ENCODE assay signal across 9 mouse cellular contexts in the genomic region with DNA sequence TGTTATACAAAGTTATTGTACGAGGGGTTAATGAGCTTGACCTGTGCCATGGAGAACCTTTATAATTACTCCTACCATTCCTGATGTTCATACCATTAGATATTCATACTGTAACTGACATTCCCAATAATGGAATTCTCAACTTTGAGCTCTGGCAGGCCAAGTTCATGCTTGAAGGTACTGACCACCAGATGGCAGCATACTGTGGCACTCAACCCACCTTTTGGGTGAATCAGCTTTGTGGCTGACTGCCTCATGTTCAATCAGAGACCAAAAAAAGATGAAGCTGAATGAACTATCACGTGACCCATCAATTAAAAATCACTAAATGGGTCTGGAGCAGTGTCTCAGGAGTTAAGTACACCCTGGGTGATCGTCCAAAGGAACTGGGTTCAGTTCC.
DNase-seq lines count a peak whose midpoint lies in the region; ATAC-seq and TF ChIP-seq lines count a peak whose summit lies in the region.
"Had no signal": no experiment of that assay in that cellular context is flagged by ENCODE, and none has a peak within 500 bp of the region (broad histone marks: within the 10 kb centered on the region; RNA-seq: fewer than 3 reads in every experiment).

No protein-coding gene starts in this region.

- H3K4me3 ChIP-seq in forebrain, embryonic 10.5 days, result no peak overlapping the region
- H3K4me3 ChIP-seq in forebrain, embryonic 12.5 days (replicated peaks), result no peak overlapping the region
- no peak overlapping the region for H3K4me3 ChIP-seq in liver, embryonic 14.5 days (ENCODE audit: insufficient read depth in 1 of 2, low read depth in 2 of 2, low read length in 2 of 2)
- no peak overlapping the region for H3K4me3 ChIP-seq in liver, embryonic 12.5 days
- no peak overlapping the region for H3K4me3 ChIP-seq in limb, embryonic 14.5 days (replicated peaks; ENCODE audit: low read length)
- H3K4me3 ChIP-seq: embryonic facial prominence, embryonic 13.5 days had no signal

- H3K9ac ChIP-seq in forebrain, embryonic 12.5 days, result no peak overlapping the region
- H3K9ac ChIP-seq in liver, embryonic 14.5 days (replicated peaks), result no peak overlapping the region
- H3K9ac ChIP-seq in liver, embryonic 12.5 days, result no peak overlapping the region
- no peak overlapping the region for H3K9ac ChIP-seq in limb, embryonic 14.5 days (ENCODE audit: low read depth, low read length, severe bottlenecking)
- H3K9ac ChIP-seq: embryonic facial prominence, embryonic 13.5 days had no signal

- DNase-seq in forebrain, embryonic 10.5 days (ENCODE audit: extremely low spot score, low spot score), result peak; percentile 26
- no peak for DNase-seq in liver, embryonic 14.5 days (ENCODE audit: low read depth in 3 of 3, low spot score in 3 of 3)
- DNase-seq in cerebellum, adult 9-11 months, result peak; percentile 10
- DNase-seq in limb, embryonic 14.5 days (ENCODE audit: low spot score), result peak; percentile 16
- DNase-seq in spleen, postnatal 36 days (ENCODE audit: low spot score in 2 of 2), result no peak
- DNase-seq in thymus, postnatal 4 days, result no peak

- WGBS in forebrain, embryonic 10.5 days, result 48% methylated on average over 3 of the region's 3 CpGs
- 44% methylated on average over 3 of the region's 3 CpGs for WGBS in forebrain, embryonic 12.5 days
- WGBS in liver, embryonic 14.5 days (ENCODE audit: insufficient replicate concordance), result 24% methylated on average over 3 of the region's 3 CpGs
- 30% methylated on average over 3 of the region's 3 CpGs for WGBS in liver, embryonic 12.5 days (ENCODE audit: insufficient replicate concordance)
- 43% methylated on average over 3 of the region's 3 CpGs for WGBS in limb, embryonic 14.5 days

- no peak for TF ChIP-seq POLR2A in limb, embryonic 14.5 days (IDR thresholded peaks at IDR 0.05; ENCODE audit: borderline replicate concordance, extremely low read depth, insufficient read depth, insufficient read length)

- peak; percentile 41; the same call in 1 of the 2 replicates for TF ChIP-seq CTCF in liver, embryonic 14.5 days (IDR thresholded peaks at IDR 0.05; ENCODE audit: low read depth)

- peaks cover 17% of the 10 kb centered on the region for H3K4me1 ChIP-seq in forebrain, embryonic 10.5 days
- H3K4me1 ChIP-seq in forebrain, embryonic 12.5 days, result peaks cover 7% of the 10 kb centered on the region
- H3K4me1 ChIP-seq in liver, embryonic 14.5 days (replicated peaks; ENCODE audit: control insufficient read depth in 2 of 2, insufficient read depth in 2 of 2, low read length in 1 of 2), result no peaks in the 10 kb centered on the region
- no peaks in the 10 kb centered on the region for H3K4me1 ChIP-seq in liver, embryonic 12.5 days
- H3K4me1 ChIP-seq in limb, embryonic 14.5 days (ENCODE audit: control insufficient read depth, insufficient read depth, low read length), result no peaks in the 10 kb centered on the region
- H3K4me1 ChIP-seq: embryonic facial prominence, embryonic 13.5 days had no signal

- no peak overlapping the region for H3K4me2 ChIP-seq in forebrain, embryonic 12.5 days
- H3K4me2 ChIP-seq in liver, embryonic 14.5 days (ENCODE audit: low read depth), result no peak overlapping the region
- no peak overlapping the region for H3K4me2 ChIP-seq in liver, embryonic 12.5 days
- H3K4me2 ChIP-seq in limb, embryonic 14.5 days (replicated peaks; ENCODE audit: low read depth, low read length, severe bottlenecking), result no peak overlapping the region
- H3K4me2 ChIP-seq: embryonic facial prominence, embryonic 13.5 days had no signal

- H3K27me3 ChIP-seq in forebrain, embryonic 10.5 days (ENCODE audit: poor library complexity, severe bottlenecking), result no peaks in the 10 kb centered on the region
- H3K27me3 ChIP-seq in forebrain, embryonic 12.5 days, result no peaks in the 10 kb centered on the region
- no peaks in the 10 kb centered on the region for H3K27me3 ChIP-seq in liver, embryonic 14.5 days (ENCODE audit: control insufficient read depth, insufficient read depth, low read length)
- no peaks in the 10 kb centered on the region for H3K27me3 ChIP-seq in liver, embryonic 12.5 days (replicated peaks)
- no peaks in the 10 kb centered on the region for H3K27me3 ChIP-seq in limb, embryonic 14.5 days (ENCODE audit: control insufficient read depth, insufficient read depth, low read length)
- H3K27me3 ChIP-seq: embryonic facial prominence, embryonic 13.5 days had no signal

- no peak overlapping the region for H3K27ac ChIP-seq in forebrain, embryonic 10.5 days
- no peak overlapping the region for H3K27ac ChIP-seq in forebrain, embryonic 12.5 days
- no peak overlapping the region for H3K27ac ChIP-seq in liver, embryonic 14.5 days
- H3K27ac ChIP-seq in liver, embryonic 12.5 days, result no peak overlapping the region
- H3K27ac ChIP-seq in limb, embryonic 14.5 days (replicated peaks; ENCODE audit: low read depth, low read length), result no peak overlapping the region
- H3K27ac ChIP-seq: embryonic facial prominence, embryonic 13.5 days had no signal

- H3K36me3 ChIP-seq in forebrain, embryonic 10.5 days (replicated peaks), result no peaks in the 10 kb centered on the region
- no peaks in the 10 kb centered on the region for H3K36me3 ChIP-seq in forebrain, embryonic 12.5 days (replicated peaks)
- no peaks in the 10 kb centered on the region for H3K36me3 ChIP-seq in liver, embryonic 14.5 days (replicated peaks; ENCODE audit: control insufficient read depth, insufficient read depth, low read depth)
- no peaks in the 10 kb centered on the region for H3K36me3 ChIP-seq in liver, embryonic 12.5 days
- H3K36me3 ChIP-seq in limb, embryonic 14.5 days (ENCODE audit: control insufficient read depth, insufficient read depth, low read length), result no peaks in the 10 kb centered on the region
- H3K36me3 ChIP-seq: embryonic facial prominence, embryonic 13.5 days had no signal

- peaks cover 4% of the 10 kb centered on the region; the same call in 1 of the 2 replicates for H3K9me3 ChIP-seq in forebrain, embryonic 10.5 days
- peaks cover 3% of the 10 kb centered on the region; the same call in 1 of the 2 replicates for H3K9me3 ChIP-seq in forebrain, embryonic 12.5 days
- H3K9me3 ChIP-seq in liver, embryonic 14.5 days (ENCODE audit: control insufficient read depth, low read length), result no peaks in the 10 kb centered on the region; the same call in 1 of the 2 replicates
- peaks cover 27% of the 10 kb centered on the region for H3K9me3 ChIP-seq in liver, embryonic 12.5 days (replicated peaks)
- no peaks in the 10 kb centered on the region for H3K9me3 ChIP-seq in limb, embryonic 14.5 days (ENCODE audit: control insufficient read depth, low read length)
- H3K9me3 ChIP-seq: embryonic facial prominence, embryonic 13.5 days had no signal

- no peak for ATAC-seq in forebrain, embryonic 12.5 days (ENCODE audit: low FRiP score)
- no peak for ATAC-seq in liver, embryonic 14.5 days (ENCODE audit: insufficient read depth)
- ATAC-seq in liver, embryonic 12.5 days, result no peak
- ATAC-seq in limb, embryonic 14.5 days (ENCODE audit: low FRiP score, low read depth), result no peak

- TF ChIP-seq EP300 in liver, embryonic 14.5 days (IDR thresholded peaks at IDR 0.05; ENCODE audit: low read depth), result no peak

Comparison
In these comparisons a context has a peak if more than half of its experiments do, and no peak if none do; other contexts are left out.
1. DNase-seq: peak in forebrain, embryonic 10.5 days (single experiment), cerebellum, adult 9-11 months (single experiment) and limb, embryonic 14.5 days (single experiment); none in liver, embryonic 14.5 days (0 of 3), spleen, postnatal 36 days (0 of 2) and thymus, postnatal 4 days (single experiment).